Mouse (Mus musculus): ENCODE measurements around the gene Bbx. TPM values are rescaled to one million over a fixed set of nuclear protein-coding genes. Genes with fewer than 3 reads are reported as not detected.

The Bbx gene
- 53.4 TPM for polyA plus RNA-seq (2017; shearing (Covaris generic))

GRCm38 (mm10) chr16:50432062-50432878 lies at the start of gene Bbx:
Bbx (minus strand) TSS chr16:50432390.

Other genes with a start within 250 kb of the Bbx start
- gene Ccdc54, start 158.8 kb upstream of the Bbx start, polyA plus RNA-seq (2017; shearing (Covaris generic)), result not detected